Mouse (Mus musculus): Measurements from ENCODE around the gene Atp6v0e. TPM values are rescaled to one million over a fixed set of nuclear protein-coding genes. Genes with fewer than 3 reads are reported as not detected.

Atp6v0e gene
- polyA plus RNA-seq, 1 experiment = 87.2 TPM

- no peak overlapping the region for H3K27ac ChIP-seq (ENCODE audit: insufficient read depth, low read length)
- H3K4me1 ChIP-seq (ENCODE audit: control insufficient read depth, insufficient read depth, low read length) = peaks cover 13% of the 10 kb centered on the region
- H3K4me3 ChIP-seq (ENCODE audit: insufficient read depth, low read length) = no peak overlapping the region
- TF ChIP-seq CTCF (IDR thresholded peaks at IDR 0.05; ENCODE audit: extremely low read depth, insufficient read depth, low read length) (no peak), POLR2A (IDR thresholded peaks at IDR 0.05; ENCODE audit: extremely low read depth, insufficient read depth, low read length) (no peak)
Measured at GRCm38 (mm10) chr17:26707066-26707465, 44.0 kb downstream of the Atp6v0e start.

DNA sequence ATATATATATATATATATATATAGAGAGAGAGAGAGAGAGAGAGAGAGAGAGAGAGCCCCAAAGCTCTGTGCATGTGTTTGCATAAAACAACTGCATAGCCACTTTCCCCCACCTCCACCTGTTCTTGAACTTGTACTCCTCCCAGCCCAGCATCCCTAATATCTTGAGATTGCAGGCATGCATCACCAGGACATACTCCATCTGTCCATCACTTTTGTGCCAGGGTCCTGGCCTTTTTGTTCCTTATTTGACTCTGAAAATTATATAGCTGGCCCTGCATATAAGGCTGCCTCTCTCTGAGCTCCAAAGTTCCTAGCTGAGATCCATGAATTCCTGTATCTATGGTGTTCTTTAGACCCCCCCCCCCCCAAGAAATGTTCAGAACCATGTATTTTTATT, 45.5 kb downstream of the Atp6v0e start:
- peaks cover 12% of the 10 kb centered on the region for H3K4me1 ChIP-seq (ENCODE audit: control insufficient read depth, insufficient read depth, low read length)
- H3K4me3 ChIP-seq (ENCODE audit: insufficient read depth, low read length) = no peak overlapping the region
- TF ChIP-seq CTCF (IDR thresholded peaks at IDR 0.05; ENCODE audit: extremely low read depth, insufficient read depth, low read length) (no peak), POLR2A (IDR thresholded peaks at IDR 0.05; ENCODE audit: extremely low read depth, insufficient read depth, low read length) (no peak)
- H3K27ac ChIP-seq (ENCODE audit: insufficient read depth, low read length) = 0 out of 2 replicates have a peak overlapping the region, but pooled peaks have one; percentile 14

- H3K4me3 ChIP-seq (ENCODE audit: insufficient read depth, low read length) = no peak overlapping the region
- peak overlapping the region; percentile 16; the same call in 1 of the 2 replicates for H3K27ac ChIP-seq (ENCODE audit: insufficient read depth, low read length)
- TF ChIP-seq POLR2A (IDR thresholded peaks at IDR 0.05; ENCODE audit: extremely low read depth, insufficient read depth, low read length) = 0 out of 2 replicates have a peak, but pooled peaks have one; percentile 23
- TF ChIP-seq CTCF (IDR thresholded peaks at IDR 0.05; ENCODE audit: extremely low read depth, insufficient read depth, low read length) = no peak
- peaks cover 11% of the 10 kb centered on the region for H3K4me1 ChIP-seq (ENCODE audit: control insufficient read depth, insufficient read depth, low read length)
Measured at GRCm38 (mm10) chr17:26708993-26709590, 46.1 kb downstream of the Atp6v0e start.

GRCm38 (mm10) chr17:26710049-26710448, 47.0 kb downstream of the Atp6v0e start:
- H3K4me3 ChIP-seq (ENCODE audit: insufficient read depth, low read length) = no peak overlapping the region
- no peak overlapping the region for H3K27ac ChIP-seq (ENCODE audit: insufficient read depth, low read length)
- TF ChIP-seq POLR2A (IDR thresholded peaks at IDR 0.05; ENCODE audit: extremely low read depth, insufficient read depth, low read length) (no peak), CTCF (IDR thresholded peaks at IDR 0.05; ENCODE audit: extremely low read depth, insufficient read depth, low read length) (no peak)
- peaks cover 11% of the 10 kb centered on the region for H3K4me1 ChIP-seq (ENCODE audit: control insufficient read depth, insufficient read depth, low read length)

DNA sequence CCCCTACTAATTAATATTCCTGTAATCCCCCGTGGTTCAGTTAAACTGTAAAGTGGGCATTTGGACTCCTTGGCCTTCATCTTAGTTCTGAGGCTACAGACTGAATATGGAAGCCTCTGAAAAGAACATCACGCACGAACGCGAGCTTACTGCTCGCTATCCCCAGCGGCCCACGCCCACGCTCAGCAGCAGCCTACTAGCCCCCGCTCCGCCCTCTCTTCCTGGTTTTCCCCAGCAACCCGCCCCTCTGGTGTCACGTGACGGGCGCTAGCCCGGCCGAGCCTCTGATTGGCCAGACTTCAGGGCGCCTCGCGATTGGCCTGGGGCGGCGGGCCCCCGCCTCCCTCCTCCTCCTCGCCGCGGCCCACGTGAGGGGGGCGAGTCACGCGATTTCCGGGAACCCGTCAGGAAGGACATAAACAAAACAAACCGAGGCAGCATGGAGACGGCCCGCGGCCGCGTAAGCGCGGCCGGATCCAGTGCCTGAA, 52.3 kb downstream of the Atp6v0e start, which contains the start of gene Crebrf:
TSS of gene Crebrf (plus strand) at position 380 of the 488 bp plus-strand sequence.
- peak within 1 kb of the TSS; percentile 62 for H3K27ac ChIP-seq (ENCODE audit: insufficient read depth, low read length)
- peak within 1 kb of the TSS; percentile 63 for H3K4me3 ChIP-seq (ENCODE audit: insufficient read depth, low read length)
- peaks cover 4% of the 10 kb centered on the region; the same call in 1 of the 2 replicates for H3K4me1 ChIP-seq (ENCODE audit: control insufficient read depth, insufficient read depth, low read length)
- TF ChIP-seq POLR2A (IDR thresholded peaks at IDR 0.05; ENCODE audit: extremely low read depth, insufficient read depth, low read length) (peak; percentile 85), CTCF (IDR thresholded peaks at IDR 0.05; ENCODE audit: extremely low read depth, insufficient read depth, low read length) (no peak)

GRCm38 (mm10) chr17:26715916-26716717, 53.1 kb downstream of the Atp6v0e start:
- Histone ChIP-seq H3K27ac (ENCODE audit: insufficient read depth, low read length) (peak overlapping the region; percentile 62), H3K4me3 (ENCODE audit: insufficient read depth, low read length) (peak overlapping the region; percentile 63), H3K4me1 (ENCODE audit: control insufficient read depth, insufficient read depth, low read length) (no peaks in the 10 kb centered on the region)
- TF ChIP-seq CTCF (IDR thresholded peaks at IDR 0.05; ENCODE audit: extremely low read depth, insufficient read depth, low read length) (no peak), POLR2A (IDR thresholded peaks at IDR 0.05; ENCODE audit: extremely low read depth, insufficient read depth, low read length) (no peak)

DNA sequence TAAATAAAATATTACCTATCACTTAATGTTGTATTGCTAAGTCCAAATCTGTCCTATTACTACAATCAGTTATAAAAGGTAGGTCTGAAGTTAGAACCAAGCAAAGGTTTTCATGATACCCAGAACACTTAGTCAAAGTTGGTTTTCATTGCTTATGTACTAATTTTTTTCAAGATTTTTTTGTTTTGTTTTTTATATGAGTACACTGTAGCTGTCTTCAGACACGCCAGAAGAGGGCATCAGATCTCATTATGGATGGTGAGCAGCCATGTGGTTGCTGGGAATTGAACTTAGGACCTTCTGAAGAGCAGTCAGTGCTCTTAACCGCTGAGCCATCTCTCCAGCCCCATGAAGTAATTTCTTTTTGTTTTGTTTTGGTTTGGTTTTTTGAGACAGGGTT, 54.8 kb downstream of the Atp6v0e start:
- Histone ChIP-seq H3K4me3 (ENCODE audit: insufficient read depth, low read length) (no peak overlapping the region), H3K27ac (ENCODE audit: insufficient read depth, low read length) (no peak overlapping the region), H3K4me1 (ENCODE audit: control insufficient read depth, insufficient read depth, low read length) (no peaks in the 10 kb centered on the region; the same call in 1 of the 2 replicates)
- TF ChIP-seq CTCF (IDR thresholded peaks at IDR 0.05; ENCODE audit: extremely low read depth, insufficient read depth, low read length) = no peak
- no peak for TF ChIP-seq POLR2A (IDR thresholded peaks at IDR 0.05; ENCODE audit: extremely low read depth, insufficient read depth, low read length)

GRCm38 (mm10) chr17:26719405-26719804, 56.4 kb downstream of the Atp6v0e start:
- no peak overlapping the region for H3K27ac ChIP-seq (ENCODE audit: insufficient read depth, low read length)
- H3K4me3 ChIP-seq (ENCODE audit: insufficient read depth, low read length) = no peak overlapping the region
- TF ChIP-seq POLR2A (IDR thresholded peaks at IDR 0.05; ENCODE audit: extremely low read depth, insufficient read depth, low read length) = no peak
- no peak for TF ChIP-seq CTCF (IDR thresholded peaks at IDR 0.05; ENCODE audit: extremely low read depth, insufficient read depth, low read length)
- H3K4me1 ChIP-seq (ENCODE audit: control insufficient read depth, insufficient read depth, low read length) = no peaks in the 10 kb centered on the region; the same call in 1 of the 2 replicates

GRCm38 (mm10) chr17:26721802-26722201, 58.8 kb downstream of the Atp6v0e start:
- no peaks in the 10 kb centered on the region; the same call in 1 of the 2 replicates for H3K4me1 ChIP-seq (ENCODE audit: control insufficient read depth, insufficient read depth, low read length)
- H3K4me3 ChIP-seq (ENCODE audit: insufficient read depth, low read length) = no peak overlapping the region
- no peak overlapping the region for H3K27ac ChIP-seq (ENCODE audit: insufficient read depth, low read length)
- TF ChIP-seq POLR2A (IDR thresholded peaks at IDR 0.05; ENCODE audit: extremely low read depth, insufficient read depth, low read length) = no peak
- TF ChIP-seq CTCF (IDR thresholded peaks at IDR 0.05; ENCODE audit: extremely low read depth, insufficient read depth, low read length) = no peak
